Mouse (Mus musculus) cerebellum, postnatal 25 days (tissue): Measurements from ENCODE around the gene Tgfbr3.

Source experiments
- DNase-seq, 2 experiments: peaks; one replicate each; pipeline ENCODE4 v3.0.0; 2021; ENCODE audit warnings: mixed read lengths in 2 of 2

Tgfbr3 gene

DNA sequence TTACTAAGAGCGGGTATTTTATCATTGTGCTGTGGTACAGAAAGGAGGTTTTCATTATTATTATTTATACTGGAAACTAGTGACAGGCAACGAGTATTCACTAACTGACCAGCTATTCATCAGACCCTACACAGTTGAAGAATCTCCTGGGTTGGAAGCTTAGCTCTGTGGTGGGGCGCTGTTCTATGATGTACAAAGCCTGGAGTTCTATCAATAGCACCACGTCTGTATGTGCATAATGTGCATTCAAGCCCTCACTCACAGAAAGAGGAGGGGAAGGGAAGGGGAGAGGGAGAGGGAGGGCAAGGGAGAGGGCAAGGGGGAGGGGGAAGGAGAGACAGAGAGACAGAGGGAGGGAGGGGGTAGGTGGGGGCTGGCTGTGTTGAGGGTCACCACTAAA lies 215.1 kb downstream of the Tgfbr3 start:
- DNase-seq = no peak

DNA sequence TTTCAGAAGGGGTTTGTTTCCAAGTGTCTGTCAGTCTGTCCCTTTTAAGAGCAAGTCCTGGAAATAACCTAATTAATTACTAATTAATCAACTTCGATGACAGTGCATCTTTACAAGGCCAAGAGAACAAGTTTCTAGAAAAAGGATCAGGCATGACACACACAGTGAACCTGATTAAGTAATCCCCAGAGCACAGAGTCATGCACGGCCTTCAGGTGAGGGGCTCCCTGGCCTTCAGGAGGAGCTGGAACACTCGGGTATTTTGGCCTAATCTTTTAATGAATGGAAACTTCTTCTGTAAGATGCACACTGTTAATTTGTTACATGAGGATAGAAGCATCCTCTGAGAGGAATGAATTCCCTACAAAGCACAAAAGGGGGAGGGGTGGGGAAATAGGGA lies 215.9 kb downstream of the Tgfbr3 start:
- no peak for DNase-seq

DNA sequence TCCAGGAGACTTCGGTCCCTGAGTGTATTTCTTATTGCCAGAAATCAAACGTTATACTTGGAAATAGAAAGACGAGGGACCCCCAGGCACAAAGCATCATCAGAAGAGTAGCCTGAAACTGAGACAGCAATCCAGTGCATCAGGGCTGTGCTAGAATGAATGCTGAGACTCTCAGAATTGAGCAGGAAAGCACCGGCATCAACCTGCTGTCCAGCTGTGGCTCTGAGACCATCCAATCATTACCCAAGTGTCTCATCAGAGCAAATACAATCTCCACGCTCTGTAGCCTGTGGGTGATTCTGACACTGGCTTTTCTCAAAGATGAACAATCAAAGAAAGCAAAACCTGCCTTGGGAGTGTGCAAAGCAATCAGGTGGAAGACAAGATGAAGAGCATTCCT lies 221.3 kb downstream of the Tgfbr3 start:
- no peak for DNase-seq

DNA sequence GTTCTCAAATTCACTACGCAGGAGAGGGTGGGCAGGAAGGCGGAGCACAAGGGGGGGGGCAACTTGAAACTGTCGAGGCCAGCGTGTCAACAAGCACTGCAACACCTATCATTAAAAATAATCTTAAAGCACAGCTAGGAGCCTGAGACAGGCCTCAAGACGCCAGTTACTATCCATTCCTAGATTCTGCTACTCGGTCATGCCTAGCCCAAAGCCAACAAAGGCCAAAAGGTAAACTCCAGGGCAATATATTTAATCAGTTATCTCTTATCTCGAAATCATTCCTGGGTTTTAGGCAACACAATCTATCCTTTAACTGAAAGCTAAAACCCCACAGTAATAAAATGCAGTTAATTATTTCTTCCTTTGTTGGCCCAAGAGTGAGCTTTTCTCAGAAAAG lies 221.9 kb downstream of the Tgfbr3 start:
- no peak for DNase-seq

DNA sequence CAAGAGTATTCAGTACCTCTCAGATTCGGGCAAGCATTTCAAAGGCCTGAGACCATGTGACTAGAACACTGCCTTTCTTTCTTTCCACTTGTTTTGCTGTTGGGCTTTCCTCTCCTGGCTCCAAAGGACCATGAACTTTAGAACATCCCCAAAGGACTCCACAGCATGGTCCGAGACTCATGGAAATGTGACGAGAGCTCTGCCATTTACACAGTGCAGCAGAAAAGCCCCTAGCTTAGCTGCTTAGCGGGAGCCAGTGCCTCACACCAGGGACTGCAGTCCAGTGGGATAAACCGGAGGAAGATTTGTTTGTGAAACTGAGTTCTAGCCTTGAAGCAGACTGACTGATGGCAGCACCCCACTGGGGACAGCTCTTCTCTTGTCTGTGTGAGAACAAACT lies 224.5 kb downstream of the Tgfbr3 start:
- DNase-seq = no peak

DNA sequence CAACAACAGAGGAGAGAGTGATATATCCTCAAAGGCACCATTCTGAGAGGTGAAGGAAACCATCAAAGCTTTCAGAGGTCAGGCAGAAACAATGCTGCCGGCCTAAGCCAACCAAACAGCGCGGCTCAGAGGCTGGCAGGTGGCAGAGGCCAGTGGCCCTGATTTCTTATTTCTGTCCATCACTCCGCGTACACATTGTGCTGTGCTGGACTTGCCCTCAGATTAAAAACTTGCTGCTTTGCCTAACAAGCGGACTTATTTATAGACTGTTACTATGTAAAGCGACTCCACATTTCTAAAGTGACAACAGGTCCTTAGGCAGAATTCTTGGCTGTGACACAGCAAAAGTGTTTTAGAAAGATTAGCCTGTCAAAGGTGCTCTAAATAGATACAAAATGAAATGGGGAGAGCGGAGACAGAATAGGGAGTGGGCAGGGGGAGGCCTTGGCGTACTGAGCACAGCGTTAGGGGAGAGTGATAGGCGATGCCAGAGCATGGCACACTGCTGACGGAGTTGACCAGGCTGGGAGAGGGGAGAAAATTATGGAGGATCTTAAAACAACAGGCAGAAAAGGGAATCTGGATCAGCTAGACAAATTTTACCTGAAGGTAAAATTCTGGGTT lies 227.1 kb downstream of the Tgfbr3 start:
- DNase-seq = no peak

DNA sequence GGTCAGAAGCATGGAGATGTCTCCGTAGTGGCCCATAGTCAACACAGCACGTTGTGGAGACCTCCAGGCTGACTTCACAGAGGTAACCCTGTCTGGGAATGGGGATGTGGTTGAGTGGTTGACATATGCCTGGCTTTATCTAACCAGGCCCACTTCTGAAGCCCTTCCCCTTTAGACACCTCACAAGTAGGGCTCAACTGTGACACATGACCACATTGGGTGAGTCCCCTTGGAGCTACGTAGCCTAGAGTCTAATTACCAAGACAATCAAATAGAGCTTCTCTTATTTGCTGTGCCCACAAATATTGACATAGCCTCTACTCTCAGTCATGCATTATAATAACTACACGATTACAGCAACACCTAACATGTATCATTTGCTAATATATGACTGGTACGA lies 229.9 kb downstream of the Tgfbr3 start:
- no peak for DNase-seq

DNA sequence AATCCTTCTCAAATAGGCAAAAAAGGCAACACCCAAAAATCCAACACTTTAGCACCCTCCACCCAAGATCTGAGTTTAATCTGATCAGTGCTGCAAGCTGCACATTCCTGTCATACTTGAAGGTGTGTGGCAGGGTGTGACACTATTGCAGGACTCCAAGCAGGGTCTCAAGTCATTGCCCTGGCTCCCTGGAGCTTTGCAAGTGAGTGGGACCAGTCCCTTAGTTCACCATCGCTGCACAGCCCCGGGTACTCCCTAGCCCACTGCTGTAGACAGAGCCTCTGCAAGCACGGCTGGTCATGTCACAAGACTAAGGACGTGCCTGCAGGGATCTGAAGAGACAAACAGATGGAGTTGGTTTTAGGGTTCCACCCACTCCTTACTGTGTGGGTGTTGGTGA lies 230.8 kb downstream of the Tgfbr3 start:
- DNase-seq = no peak
